Mouse (Mus musculus): ENCODE results near the gene Rcsd1. TPM values are rescaled to one million over a fixed set of nuclear protein-coding genes. Genes with fewer than 3 reads are reported as not detected.

The Rcsd1 gene
- polyA plus RNA-seq, 1 experiment from 2014 or later, result 8.3 TPM

DNA sequence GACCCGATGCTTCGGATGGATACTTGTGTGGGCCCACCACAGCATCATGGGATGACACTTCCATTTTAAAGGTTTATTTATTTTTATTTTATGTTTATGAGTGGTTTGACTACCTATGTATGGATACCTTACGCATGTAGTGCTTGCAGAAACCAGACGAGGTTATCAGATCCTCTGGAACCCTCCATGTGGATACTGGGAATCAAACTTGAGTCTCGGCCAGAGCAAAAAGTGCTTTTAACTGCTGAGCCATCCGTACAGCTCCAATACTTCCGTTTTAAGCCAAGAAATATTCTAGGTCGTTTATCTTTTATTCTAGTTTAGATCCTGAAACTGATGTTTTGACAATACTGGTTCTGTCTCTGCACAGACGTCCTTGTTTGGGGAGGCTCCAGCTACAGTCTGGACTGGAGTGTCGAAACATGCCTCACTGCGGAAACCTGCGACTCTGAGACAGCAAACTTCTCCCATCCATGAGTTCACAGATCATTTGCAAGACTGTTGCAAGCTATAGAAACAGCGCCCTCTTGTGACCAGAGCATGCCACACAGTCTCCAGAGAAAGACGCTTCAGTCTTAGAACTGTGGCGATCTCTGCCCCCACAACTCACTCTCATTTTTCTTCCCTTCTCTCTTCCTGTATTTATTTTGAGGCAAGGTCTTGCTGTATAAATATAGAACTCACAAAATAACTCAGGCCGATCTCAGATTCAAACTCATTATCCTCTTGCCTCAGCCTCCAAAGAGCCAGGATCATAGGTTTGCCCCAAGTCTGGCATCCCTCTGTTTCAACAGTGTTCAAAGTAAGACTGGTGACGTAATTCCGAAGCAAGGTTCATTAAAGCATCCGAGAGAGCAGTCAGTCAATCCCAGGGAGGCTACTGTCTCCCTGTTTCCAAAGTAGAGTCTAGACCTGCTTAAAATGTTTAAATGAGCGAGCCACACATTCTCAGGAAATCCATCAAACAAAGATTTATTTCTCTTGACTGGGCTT, 26.6 kb upstream of the Rcsd1 start:
- peak; percentile 87 for ATAC-seq
- H3K4me2 ChIP-seq (ENCODE audit: low read length), result 0 out of 2 replicates have a peak overlapping the region, but pooled peaks have one; percentile 3
- WGBS, result 32% methylated on average over 20 of the region's 20 CpGs

DNA sequence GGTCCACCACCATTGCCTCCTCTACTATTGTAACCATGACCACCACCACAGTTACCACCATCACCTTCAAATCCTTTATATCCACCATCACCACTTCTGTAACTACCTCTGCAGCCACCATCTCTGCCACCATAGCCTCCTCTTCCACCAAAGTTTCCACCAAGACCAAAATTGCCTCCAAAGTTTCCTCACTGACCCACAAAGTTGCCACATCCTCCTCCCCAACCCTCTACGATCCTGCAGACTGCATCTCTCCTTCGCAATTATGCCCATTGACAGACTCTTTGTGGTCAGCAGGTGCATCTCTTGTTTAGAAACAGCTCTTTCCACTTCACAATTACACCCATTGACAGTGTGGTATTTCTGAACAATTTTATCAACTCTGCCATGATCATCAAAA, 25.3 kb upstream of the Rcsd1 start:
- 88% methylated on average over 2 of the region's 2 CpGs for WGBS
- Histone ChIP-seq H3K4me3 (replicated peaks; ENCODE audit: low read length) (no peak overlapping the region), H3K9me3 (ENCODE audit: control insufficient read depth, low read length) (no peaks in the 10 kb centered on the region), H3K9ac (replicated peaks; ENCODE audit: low read depth, low read length) (no peak overlapping the region), H3K27ac (ENCODE audit: low read length) (no peak overlapping the region), H3K27me3 (replicated peaks; ENCODE audit: control insufficient read depth, insufficient read depth, low read length) (no peaks in the 10 kb centered on the region), H3K36me3 (ENCODE audit: control insufficient read depth, insufficient read depth) (no peaks in the 10 kb centered on the region), H3K4me2 (ENCODE audit: low read length) (no peak overlapping the region), H3K4me1 (replicated peaks; ENCODE audit: control insufficient read depth, insufficient read depth, low read length) (no peaks in the 10 kb centered on the region)
- ATAC-seq, result no peak

More for the DNA sequence above, 26.6 kb upstream of the Rcsd1 start:
- Histone ChIP-seq H3K9ac (replicated peaks; ENCODE audit: low read depth, low read length) (no peak overlapping the region), H3K27me3 (replicated peaks; ENCODE audit: control insufficient read depth, insufficient read depth, low read length) (no peaks in the 10 kb centered on the region), H3K36me3 (ENCODE audit: control insufficient read depth, insufficient read depth) (no peaks in the 10 kb centered on the region), H3K9me3 (ENCODE audit: control insufficient read depth, low read length) (no peaks in the 10 kb centered on the region), H3K27ac (ENCODE audit: low read length) (no peak overlapping the region), H3K4me3 (replicated peaks; ENCODE audit: low read length) (no peak overlapping the region), H3K4me1 (replicated peaks; ENCODE audit: control insufficient read depth, insufficient read depth, low read length) (no peaks in the 10 kb centered on the region)

DNA sequence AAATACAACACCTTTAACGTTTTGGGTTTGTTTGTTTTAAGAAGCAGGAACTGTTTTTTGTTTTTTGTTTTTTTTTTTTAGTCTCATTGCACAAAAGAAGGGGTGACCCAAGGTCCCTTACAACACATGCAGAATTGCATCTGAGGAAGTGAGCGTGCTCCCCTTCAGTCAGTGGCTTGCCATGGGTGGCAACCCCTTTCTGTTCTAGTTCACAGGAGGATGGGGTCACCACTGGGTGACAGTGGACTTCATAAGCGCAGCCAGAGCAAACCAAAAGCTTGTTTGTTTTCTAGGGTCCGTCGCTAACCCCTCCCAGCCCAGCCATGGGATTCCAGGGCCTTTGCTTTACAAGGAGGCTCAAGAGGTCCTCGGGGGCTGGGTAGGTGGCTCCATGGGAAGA, 22.0 kb upstream of the Rcsd1 start:
- Histone ChIP-seq H3K9me3 (ENCODE audit: control insufficient read depth, low read length) (no peaks in the 10 kb centered on the region), H3K4me3 (replicated peaks; ENCODE audit: low read length) (no peak overlapping the region), H3K36me3 (ENCODE audit: control insufficient read depth, insufficient read depth) (no peaks in the 10 kb centered on the region), H3K4me2 (ENCODE audit: low read length) (no peak overlapping the region), H3K27ac (ENCODE audit: low read length) (no peak overlapping the region), H3K9ac (replicated peaks; ENCODE audit: low read depth, low read length) (no peak overlapping the region), H3K4me1 (replicated peaks; ENCODE audit: control insufficient read depth, insufficient read depth, low read length) (no peaks in the 10 kb centered on the region), H3K27me3 (replicated peaks; ENCODE audit: control insufficient read depth, insufficient read depth, low read length) (no peaks in the 10 kb centered on the region)
- WGBS, result 84% methylated on average over 6 of the region's 6 CpGs
- ATAC-seq, result no peak

DNA sequence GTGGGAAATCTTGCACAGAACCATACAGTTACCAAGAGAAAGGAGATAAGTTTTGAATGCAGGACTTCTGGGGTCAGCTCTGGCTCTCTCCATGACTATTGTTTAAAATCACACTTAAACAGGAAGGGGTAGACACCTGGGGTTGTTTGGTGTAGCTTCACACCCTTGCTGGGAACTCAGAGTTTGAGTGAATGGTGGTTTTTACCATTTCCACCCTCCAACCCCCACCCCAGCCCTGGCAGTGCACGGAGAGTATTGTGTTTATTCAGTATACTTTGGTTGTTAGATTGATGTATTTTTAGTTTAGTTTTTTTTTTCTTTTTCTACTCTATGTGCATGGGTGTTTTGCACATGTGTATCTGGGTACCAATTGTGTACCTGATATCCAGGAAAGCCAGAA, 20.6 kb upstream of the Rcsd1 start:
- no peak overlapping the region for H3K4me3 ChIP-seq (replicated peaks; ENCODE audit: low read length)
- ATAC-seq, result no peak

DNA sequence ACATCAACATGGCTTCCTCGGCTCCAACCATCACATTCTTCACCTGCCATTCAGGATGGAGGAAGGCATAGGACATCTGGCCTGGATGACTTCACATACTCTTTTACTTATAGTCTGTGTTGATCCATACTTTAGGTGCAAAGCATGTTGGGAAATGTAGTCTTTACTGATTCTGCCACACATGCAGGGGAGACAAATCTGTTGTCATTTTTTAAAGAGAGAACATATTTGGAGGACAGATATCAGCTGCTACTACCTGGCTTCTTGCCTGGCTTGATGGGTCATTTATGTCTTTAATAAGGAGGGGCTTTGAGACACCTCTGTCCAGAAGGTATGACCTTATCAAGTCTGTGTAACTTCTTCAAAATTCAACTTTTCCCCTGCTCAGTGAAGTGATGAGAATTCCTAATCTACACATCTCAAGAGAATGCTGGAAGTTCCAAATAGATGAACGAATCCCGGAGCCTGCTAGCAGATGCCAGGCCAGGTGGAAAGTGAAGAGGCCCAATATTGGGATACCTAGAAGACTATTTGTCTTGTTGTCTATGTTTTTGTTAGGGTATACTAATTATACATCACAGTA, 18.6 kb upstream of the Rcsd1 start:
- Histone ChIP-seq H3K4me1 (replicated peaks; ENCODE audit: control insufficient read depth, insufficient read depth, low read length) (no peaks in the 10 kb centered on the region), H3K9ac (replicated peaks; ENCODE audit: low read depth, low read length) (no peak overlapping the region), H3K4me3 (replicated peaks; ENCODE audit: low read length) (no peak overlapping the region), H3K27me3 (replicated peaks; ENCODE audit: control insufficient read depth, insufficient read depth, low read length) (no peaks in the 10 kb centered on the region), H3K36me3 (ENCODE audit: control insufficient read depth, insufficient read depth) (no peaks in the 10 kb centered on the region), H3K9me3 (ENCODE audit: control insufficient read depth, low read length) (no peaks in the 10 kb centered on the region), H3K4me2 (ENCODE audit: low read length) (no peak overlapping the region), H3K27ac (ENCODE audit: low read length) (no peak overlapping the region)
- 91% methylated on average over 3 of the region's 3 CpGs for WGBS
- no peak for ATAC-seq

More for the DNA sequence above, 20.6 kb upstream of the Rcsd1 start:
- Histone ChIP-seq H3K9ac (replicated peaks; ENCODE audit: low read depth, low read length) (no peak overlapping the region), H3K27me3 (replicated peaks; ENCODE audit: control insufficient read depth, insufficient read depth, low read length) (no peaks in the 10 kb centered on the region), H3K4me2 (ENCODE audit: low read length) (no peak overlapping the region), H3K4me1 (replicated peaks; ENCODE audit: control insufficient read depth, insufficient read depth, low read length) (no peaks in the 10 kb centered on the region), H3K27ac (ENCODE audit: low read length) (no peak overlapping the region), H3K9me3 (ENCODE audit: control insufficient read depth, low read length) (no peaks in the 10 kb centered on the region), H3K36me3 (ENCODE audit: control insufficient read depth, insufficient read depth) (no peaks in the 10 kb centered on the region)
- WGBS, result 44% methylated on average over 1 of the region's 1 CpGs

DNA sequence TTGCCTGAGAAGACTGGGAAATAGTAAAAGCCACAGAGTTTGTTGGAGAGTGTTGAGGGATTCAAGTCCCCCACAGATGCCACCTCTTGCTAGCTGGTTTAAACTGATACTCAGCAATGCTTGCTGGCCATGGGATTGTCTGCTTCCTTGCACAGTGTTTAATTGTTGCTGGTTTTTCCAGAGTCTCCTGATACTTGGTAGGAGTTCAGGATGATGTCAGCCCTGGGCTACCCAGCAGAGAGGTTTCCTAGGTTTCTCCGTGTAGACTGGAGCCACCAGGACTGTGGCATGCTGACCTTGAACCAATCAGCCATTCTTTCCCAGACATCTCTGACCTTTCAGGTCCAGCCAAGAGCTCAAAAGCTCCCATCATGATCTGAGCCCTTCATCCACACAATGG, 17.4 kb upstream of the Rcsd1 start:
- no peaks in the 10 kb centered on the region for H3K9me3 ChIP-seq (ENCODE audit: control insufficient read depth, low read length)
- H3K27ac ChIP-seq (ENCODE audit: low read length), result no peak overlapping the region
- no peaks in the 10 kb centered on the region for H3K27me3 ChIP-seq (replicated peaks; ENCODE audit: control insufficient read depth, insufficient read depth, low read length)
- 68% methylated on average over 1 of the region's 1 CpGs for WGBS
- no peak overlapping the region for H3K4me2 ChIP-seq (ENCODE audit: low read length)
- no peak overlapping the region for H3K9ac ChIP-seq (replicated peaks; ENCODE audit: low read depth, low read length)
- no peak for ATAC-seq
- no peaks in the 10 kb centered on the region for H3K4me1 ChIP-seq (replicated peaks; ENCODE audit: control insufficient read depth, insufficient read depth, low read length)
- no peak overlapping the region for H3K4me3 ChIP-seq (replicated peaks; ENCODE audit: low read length)
- H3K36me3 ChIP-seq (ENCODE audit: control insufficient read depth, insufficient read depth), result no peaks in the 10 kb centered on the region

DNA sequence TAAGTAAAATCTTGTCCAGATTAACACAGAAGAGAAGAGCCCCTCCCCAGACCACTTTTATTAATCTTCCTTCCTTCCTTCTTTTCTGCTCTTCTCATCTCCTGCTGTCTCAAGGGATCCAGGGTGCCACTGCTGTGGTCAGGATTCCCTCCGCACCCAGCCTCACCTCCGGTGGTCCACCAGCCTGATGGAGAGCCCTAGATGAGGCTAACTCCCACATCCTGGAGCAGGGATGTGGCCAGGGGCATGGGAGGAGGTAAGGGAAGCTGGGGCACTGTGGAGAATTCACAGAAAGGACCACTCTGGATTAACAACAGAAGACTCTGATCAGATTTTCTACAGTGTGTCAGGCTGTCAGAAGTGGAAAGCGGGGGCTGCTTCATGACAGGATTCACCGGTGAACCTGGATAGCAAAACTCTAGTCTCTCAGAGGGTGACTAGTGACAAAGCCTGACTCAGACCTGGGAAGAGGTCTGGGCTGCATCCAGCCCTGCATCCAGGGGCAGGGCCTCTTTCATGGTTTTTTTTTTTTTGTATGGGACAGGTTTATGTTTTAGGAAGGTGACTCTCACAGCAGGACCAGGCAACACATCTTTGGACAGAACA, 15.6 kb upstream of the Rcsd1 start:
- no peak overlapping the region for H3K27ac ChIP-seq (ENCODE audit: low read length)
- WGBS, result 89% methylated on average over 4 of the region's 4 CpGs
- no peaks in the 10 kb centered on the region for H3K36me3 ChIP-seq (ENCODE audit: control insufficient read depth, insufficient read depth)
- H3K9ac ChIP-seq (replicated peaks; ENCODE audit: low read depth, low read length), result no peak overlapping the region
- no peak overlapping the region for H3K4me2 ChIP-seq (ENCODE audit: low read length)
- H3K27me3 ChIP-seq (replicated peaks; ENCODE audit: control insufficient read depth, insufficient read depth, low read length), result no peaks in the 10 kb centered on the region
- H3K4me3 ChIP-seq (replicated peaks; ENCODE audit: low read length), result no peak overlapping the region
- H3K4me1 ChIP-seq (replicated peaks; ENCODE audit: control insufficient read depth, insufficient read depth, low read length), result no peaks in the 10 kb centered on the region
- no peaks in the 10 kb centered on the region for H3K9me3 ChIP-seq (ENCODE audit: control insufficient read depth, low read length)
- no peak for ATAC-seq

DNA sequence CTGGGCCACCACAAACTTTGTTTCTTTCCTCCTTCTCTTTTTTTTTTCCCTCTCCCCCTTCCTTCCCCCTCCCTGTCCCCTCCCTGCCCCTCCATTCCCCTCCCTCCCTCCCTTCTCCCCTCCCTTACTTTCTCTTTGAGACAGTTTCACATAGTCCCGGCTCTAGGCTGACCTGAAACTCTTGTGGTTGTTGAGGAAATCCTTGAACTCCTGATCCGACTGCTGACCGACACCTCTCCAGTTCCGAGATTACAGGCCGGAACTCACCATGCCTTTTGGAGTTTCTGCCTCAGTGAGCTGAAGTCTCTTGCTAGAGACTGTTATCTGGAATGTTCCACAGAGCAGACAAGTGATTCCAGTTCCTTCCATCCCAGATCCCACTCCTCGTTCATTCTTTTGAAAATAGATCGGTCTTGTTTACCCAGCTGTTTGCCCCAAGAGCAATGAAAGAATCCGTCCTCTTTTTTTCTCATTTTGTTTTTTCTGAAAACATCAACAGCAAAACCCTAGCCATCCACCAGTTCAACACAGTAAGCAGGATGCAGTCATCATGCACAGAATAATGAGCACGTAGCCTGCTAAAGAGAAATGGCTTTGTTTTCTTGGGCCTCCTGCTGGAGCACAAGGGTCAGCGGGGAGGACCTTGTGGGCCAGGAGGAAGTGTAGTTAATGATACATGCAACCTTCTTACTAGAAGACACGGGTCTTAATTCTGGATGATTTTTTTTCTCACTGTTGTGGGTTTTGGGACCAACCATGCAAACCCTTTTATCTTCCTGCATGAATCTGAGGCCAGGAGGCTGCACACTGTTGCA, 14.9 kb upstream of the Rcsd1 start:
- ATAC-seq, result no peak
- 55% methylated on average over 11 of the region's 11 CpGs for WGBS

More for the DNA sequence above, 14.9 kb upstream of the Rcsd1 start:
- H3K36me3 ChIP-seq (ENCODE audit: control insufficient read depth, insufficient read depth), result no peaks in the 10 kb centered on the region
- no peak overlapping the region for H3K27ac ChIP-seq (ENCODE audit: low read length)
- H3K4me1 ChIP-seq (replicated peaks; ENCODE audit: control insufficient read depth, insufficient read depth, low read length), result no peaks in the 10 kb centered on the region
- no peak overlapping the region for H3K4me3 ChIP-seq (replicated peaks; ENCODE audit: low read length)
- no peaks in the 10 kb centered on the region for H3K9me3 ChIP-seq (ENCODE audit: control insufficient read depth, low read length)
- no peak overlapping the region for H3K9ac ChIP-seq (replicated peaks; ENCODE audit: low read depth, low read length)
- H3K27me3 ChIP-seq (replicated peaks; ENCODE audit: control insufficient read depth, insufficient read depth, low read length), result no peaks in the 10 kb centered on the region
- no peak overlapping the region for H3K4me2 ChIP-seq (ENCODE audit: low read length)
